Mouse (Mus musculus) layer of hippocampus, adult 18-20 months (tissue): ENCODE measurements around the gene 1700020N01Rik. TPM values are rescaled to one million over a fixed set of nuclear protein-coding genes. Genes with fewer than 3 reads are reported as not detected.

Experiments
- DNase-seq, 2 experiments: peaks; one replicate each; pipeline ENCODE4 v3.0.0; 2022; ENCODE audit warnings: low spot score in 2 of 2
- long read RNA-seq: library from polyadenylated mRNA; stranded (forward); transcript quantifications from one replicate; pipeline ENCODE4 v2.0.0, GENCODE M21; 2021
- total RNA-seq, 2 experiments: library from RNA; stranded (reverse); gene quantifications; 2 replicates each; pipeline ENCODE4 v1.2.3; 2021

The 1700020N01Rik gene
- total RNA-seq = not detected
- long read RNA-seq = 0 reads

- DNase-seq = no peak
Observed at GRCm38 (mm10) chr10:21592896-21593380, at the start of gene 1700020N01Rik. 1700020N01Rik (plus strand) TSS chr10:21593145.

DNA sequence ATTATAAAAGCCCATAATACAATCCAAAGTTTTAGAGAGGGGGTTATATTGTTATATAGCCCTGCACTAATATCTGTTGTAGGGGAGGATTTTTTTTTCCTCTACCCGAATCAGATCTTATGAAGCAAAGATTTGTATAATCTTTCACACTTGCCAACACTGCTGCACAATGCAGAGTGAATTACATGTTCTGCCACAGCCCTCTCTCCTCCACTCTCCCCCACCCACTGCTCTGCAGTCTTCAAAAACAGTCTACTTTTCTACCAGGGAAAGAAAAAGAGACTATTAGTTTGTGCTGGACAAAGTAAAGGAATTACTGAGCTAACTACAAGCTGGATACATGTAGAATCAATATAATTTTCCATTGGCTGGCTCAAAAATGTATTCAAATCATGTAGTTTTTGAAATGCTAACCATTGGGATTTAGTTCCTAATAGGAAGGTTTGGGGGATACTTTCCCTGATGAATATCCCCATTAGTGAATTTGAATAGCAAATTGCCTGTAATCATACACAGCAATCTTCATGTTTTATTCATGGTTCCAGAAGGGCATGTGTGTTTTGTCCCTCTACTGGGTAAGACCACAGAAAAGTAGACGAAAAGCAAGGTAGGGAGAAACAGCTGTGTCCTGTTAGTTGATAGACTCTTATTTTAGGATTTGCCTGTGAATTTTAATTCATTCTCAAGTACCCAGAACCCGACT is 49.2 kb upstream of the 1700020N01Rik start:
- no peak for DNase-seq

GRCm38 (mm10) chr10:21544721-21545120 is 48.2 kb upstream of the 1700020N01Rik start:
- DNase-seq = no peak

- no peak for DNase-seq
Observed at GRCm38 (mm10) chr10:21545446-21545845, 47.5 kb upstream of the 1700020N01Rik start.

DNA sequence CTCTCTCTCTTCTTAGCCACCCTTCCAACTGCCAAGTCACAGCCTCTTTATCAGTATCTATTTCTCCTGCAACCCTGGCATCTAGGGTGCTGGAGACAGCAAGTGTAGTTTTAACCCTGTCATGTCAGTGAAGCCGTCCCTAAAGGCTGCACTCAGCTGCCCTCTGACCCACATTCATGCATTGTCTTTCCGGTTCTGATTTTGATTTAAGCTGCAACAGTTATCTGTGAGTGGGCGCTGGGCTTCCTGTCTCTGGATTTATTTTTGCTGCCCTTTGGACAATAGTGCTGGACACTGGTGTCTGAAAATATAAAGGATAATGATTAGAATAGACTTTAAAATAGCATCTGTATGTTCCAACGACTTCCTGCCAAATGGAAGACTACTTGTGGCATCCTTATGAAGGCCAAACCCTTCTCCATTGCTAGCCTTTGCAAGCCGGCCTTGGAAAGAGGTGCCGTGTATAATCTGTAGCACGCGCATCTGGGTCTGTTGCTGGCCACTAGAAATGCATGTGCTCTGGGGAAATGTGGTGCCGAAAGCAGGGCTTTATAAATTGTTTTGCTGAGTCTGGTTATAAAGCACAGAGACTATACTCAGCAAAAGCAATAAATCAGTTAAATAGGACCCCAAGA is 44.0 kb upstream of the 1700020N01Rik start:
- DNase-seq = no peak

GRCm38 (mm10) chr10:21552967-21553682 is 39.8 kb upstream of the 1700020N01Rik start:
- no peak for DNase-seq

- DNase-seq = no peak
Observed at GRCm38 (mm10) chr10:21553683-21554035, 39.3 kb upstream of the 1700020N01Rik start.

DNA sequence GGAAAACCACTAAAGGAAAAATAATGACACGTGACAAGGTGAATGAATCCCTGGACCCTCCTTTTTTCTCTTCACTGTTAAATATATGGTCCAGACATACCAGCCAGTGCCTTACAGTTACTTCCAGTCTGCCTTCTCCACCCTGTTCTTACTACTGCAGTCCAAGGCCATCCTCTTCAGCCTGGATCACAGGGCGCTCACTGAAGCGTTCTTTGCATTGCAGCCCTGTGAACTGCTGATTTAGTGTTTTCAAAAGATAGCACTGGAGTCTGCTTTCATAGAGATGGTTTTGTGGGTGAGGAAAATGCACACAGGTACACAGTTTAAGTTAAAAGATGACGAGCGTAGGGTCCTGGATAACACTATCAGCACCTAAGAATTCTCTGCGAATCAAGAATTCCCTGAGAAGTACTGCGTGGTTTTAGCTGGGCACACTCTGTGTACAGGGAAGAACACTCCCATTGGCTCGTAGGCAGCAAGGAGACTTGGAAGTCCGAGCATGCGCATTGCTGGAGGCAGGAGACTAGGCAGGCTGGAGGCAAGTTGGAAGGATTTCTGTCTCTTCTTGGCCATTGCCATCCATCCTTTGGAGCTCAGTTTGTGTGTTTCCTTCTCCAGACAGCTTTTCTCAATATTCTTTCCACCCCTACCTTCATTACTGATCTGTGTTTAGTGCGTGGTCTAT is 37.9 kb upstream of the 1700020N01Rik start:
- no peak for DNase-seq

- DNase-seq = no peak
Observed at GRCm38 (mm10) chr10:21559769-21560168, 33.2 kb upstream of the 1700020N01Rik start.

DNA sequence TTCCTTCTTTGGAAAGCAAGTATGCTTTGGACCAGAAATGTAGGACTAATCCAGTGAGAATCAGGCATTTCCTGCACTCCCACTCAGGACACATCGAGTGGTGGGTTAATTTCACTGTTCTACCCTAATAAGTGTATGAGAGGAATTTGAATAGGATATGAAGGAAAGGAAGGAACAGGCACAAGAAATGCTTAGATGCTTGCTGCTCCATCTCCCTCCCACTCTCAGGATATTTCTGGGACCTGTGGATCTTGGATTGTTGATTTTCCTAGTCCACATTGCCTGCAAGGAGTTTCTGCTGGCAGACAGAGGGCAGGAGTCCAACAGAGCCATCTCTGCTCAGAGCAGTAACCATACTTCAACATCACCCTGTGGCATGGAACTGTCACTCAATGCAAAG is 31.8 kb upstream of the 1700020N01Rik start:
- DNase-seq = no peak

DNA sequence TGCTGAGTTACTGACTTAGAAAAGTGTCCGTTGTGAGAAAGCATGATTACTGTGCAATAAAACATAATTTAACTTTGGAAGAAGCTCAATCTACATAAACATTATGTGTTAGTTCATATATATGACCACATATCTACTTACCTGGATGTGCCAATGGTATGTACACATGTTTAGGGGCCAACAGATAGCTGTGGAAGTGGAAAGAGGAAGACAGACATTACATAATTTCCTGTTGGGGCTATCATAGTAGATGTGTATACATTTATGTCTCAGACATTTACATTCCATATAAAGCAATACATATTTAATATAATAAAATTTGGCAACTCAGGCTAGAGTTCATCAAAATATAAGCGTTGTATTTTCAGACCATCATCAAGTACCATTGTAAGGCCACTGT is 29.5 kb upstream of the 1700020N01Rik start:
- no peak for DNase-seq

GRCm38 (mm10) chr10:21564189-21564588 is 28.8 kb upstream of the 1700020N01Rik start:
- no peak for DNase-seq

GRCm38 (mm10) chr10:21566074-21566473 is 26.9 kb upstream of the 1700020N01Rik start:
- DNase-seq = no peak

GRCm38 (mm10) chr10:21571615-21572014 is 21.3 kb upstream of the 1700020N01Rik start:
- DNase-seq = no peak

- no peak for DNase-seq
Observed at GRCm38 (mm10) chr10:21573713-21574112, 19.2 kb upstream of the 1700020N01Rik start.

DNA sequence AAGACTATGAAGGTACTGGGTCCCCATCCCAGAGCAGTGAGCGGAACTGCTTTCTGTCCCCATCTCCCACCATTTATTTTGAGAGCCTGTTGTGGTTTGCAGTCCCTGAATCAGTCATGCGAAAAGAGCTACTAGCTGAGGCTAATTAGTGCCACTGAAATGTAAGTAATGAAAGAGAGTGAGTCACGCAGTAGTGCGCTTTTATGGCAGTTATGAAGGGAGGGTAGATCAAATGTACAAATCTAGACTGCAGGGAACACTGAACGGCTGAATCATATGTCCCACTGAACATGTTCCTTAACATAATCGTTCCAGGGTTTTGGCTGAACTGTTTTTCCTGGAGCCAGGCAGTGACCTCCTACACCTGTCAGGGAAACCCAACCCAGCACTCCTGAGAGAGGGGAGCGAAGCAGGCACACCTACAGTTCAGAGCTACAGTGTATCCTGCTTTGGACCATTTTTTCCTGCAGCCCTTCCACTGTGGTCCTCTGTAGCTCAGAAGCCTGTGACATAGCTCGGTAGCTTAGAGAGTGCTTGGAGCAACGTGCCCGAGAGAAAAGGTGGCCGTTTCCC is 17.1 kb upstream of the 1700020N01Rik start:
- no peak for DNase-seq

GRCm38 (mm10) chr10:21577798-21578197 is 15.1 kb upstream of the 1700020N01Rik start:
- DNase-seq = no peak

- no peak for DNase-seq
Observed at GRCm38 (mm10) chr10:21581546-21581945, 11.4 kb upstream of the 1700020N01Rik start.

DNA sequence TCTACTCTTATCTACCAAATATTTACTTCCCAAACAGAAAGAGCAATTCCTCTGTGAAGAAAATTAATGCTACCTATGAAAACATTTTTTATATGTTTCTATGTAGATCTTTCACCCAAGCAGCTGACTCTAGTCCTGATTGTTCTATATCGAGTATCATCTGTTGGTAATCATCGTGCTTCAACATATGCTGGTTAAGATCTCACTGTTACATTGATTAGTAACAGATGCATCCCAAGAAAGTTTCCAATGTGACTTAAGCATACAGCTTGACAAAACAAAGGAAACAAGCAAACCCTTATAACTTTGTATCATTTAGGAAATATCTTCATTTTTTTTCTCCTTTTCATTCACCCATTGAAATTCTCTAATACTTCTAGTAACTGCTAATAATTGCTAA is 5.9 kb upstream of the 1700020N01Rik start:
- no peak for DNase-seq

GRCm38 (mm10) chr10:21588007-21588852 is 4.7 kb upstream of the 1700020N01Rik start:
- DNase-seq = peak in 1 of 2 experiments; percentile 50
